Mouse (Mus musculus): ENCODE data around the gene Gm5617. TPM values are rescaled to one million over a fixed set of nuclear protein-coding genes. Genes with fewer than 3 reads are reported as not detected.

Gm5617 gene
- total and polyA plus RNA-seq, 2 experiments = 29.4 to 82.8 TPM

DNA sequence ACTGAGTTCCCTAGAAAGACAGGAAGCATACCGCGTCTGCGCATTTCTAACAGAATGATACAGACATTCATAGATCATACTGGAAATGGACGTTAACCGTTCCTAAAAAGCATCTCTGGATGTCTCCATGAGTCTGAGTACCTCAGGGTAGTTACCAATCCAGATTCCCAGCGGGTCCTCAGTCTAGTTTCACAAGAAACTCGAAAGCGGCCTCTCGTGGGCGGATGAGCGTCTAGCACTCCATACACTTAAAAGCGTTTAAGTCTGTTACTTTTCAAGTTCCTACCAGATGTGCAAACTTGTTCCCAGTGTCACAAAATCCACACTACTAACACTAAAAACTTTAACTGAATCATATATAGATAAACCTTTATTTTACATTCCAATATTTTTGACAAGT lies 22.1 kb upstream of the Gm5617 start:
- DNase-seq (ENCODE audit: extremely low read depth, low read depth, low spot score) = no peak
- TF ChIP-seq POLR2A (IDR thresholded peaks at IDR 0.05; ENCODE audit: extremely low read depth, insufficient read depth, low read length) (no peak), CTCF (IDR thresholded peaks at IDR 0.05; ENCODE audit: low read depth, low read length) (no peak)
- H3K4me1 ChIP-seq (ENCODE audit: control insufficient read depth, insufficient read depth, low read length) = no peaks in the 10 kb centered on the region; the same call in none of the 2 replicates
- H3K9ac ChIP-seq (ENCODE audit: low read depth, low read length) = no peak overlapping the region
- peaks cover 42% of the 10 kb centered on the region for H3K36me3 ChIP-seq (ENCODE audit: control insufficient read depth, insufficient read depth, low read length)
- H3K79me2 ChIP-seq (ENCODE audit: control insufficient read depth, insufficient read depth, low read length) = no peaks in the 10 kb centered on the region
- no peak overlapping the region for H3K27ac ChIP-seq (replicated peaks; ENCODE audit: insufficient read depth, low read depth, low read length)
- 92% methylated on average over 12 of the region's 12 CpGs for WGBS
- no peaks in the 10 kb centered on the region for H3K27me3 ChIP-seq (ENCODE audit: control insufficient read depth, insufficient read depth, low read length)
- H3K4me3 ChIP-seq (ENCODE audit: insufficient read depth, low read depth, low read length) = no peak overlapping the region

DNA sequence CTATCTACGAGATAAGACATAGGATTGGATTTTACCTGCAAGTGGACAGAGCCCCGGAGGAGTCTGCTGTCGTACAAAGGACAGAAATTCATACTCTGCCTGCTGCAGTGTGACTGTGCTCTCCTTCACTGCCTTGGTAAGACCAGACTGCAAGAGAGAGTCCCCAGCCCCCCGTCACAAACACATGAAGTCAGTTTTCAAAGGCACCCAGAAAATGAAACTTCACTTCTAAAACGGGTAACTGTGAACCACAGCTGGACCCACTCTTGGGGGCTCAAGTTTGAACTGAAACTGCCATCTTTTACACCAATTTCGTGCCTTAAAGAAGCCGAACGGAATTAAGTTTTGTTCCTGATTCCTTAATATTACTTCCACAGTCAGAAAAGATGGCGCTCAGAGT lies 20.9 kb upstream of the Gm5617 start:
- WGBS = 95% methylated on average over 9 of the region's 9 CpGs
- DNase-seq (ENCODE audit: extremely low read depth, low read depth, low spot score) = no peak
- no peak for TF ChIP-seq POLR2A (IDR thresholded peaks at IDR 0.05; ENCODE audit: extremely low read depth, insufficient read depth, low read length)
- TF ChIP-seq CTCF (IDR thresholded peaks at IDR 0.05; ENCODE audit: low read depth, low read length) = no peak
- no peak overlapping the region for H3K9ac ChIP-seq (ENCODE audit: low read depth, low read length)
- no peaks in the 10 kb centered on the region for H3K27me3 ChIP-seq (ENCODE audit: control insufficient read depth, insufficient read depth, low read length)
- H3K79me2 ChIP-seq (ENCODE audit: control insufficient read depth, insufficient read depth, low read length) = no peaks in the 10 kb centered on the region
- H3K27ac ChIP-seq (replicated peaks; ENCODE audit: insufficient read depth, low read depth, low read length) = no peak overlapping the region
- no peak overlapping the region for H3K4me3 ChIP-seq (ENCODE audit: insufficient read depth, low read depth, low read length)
- peaks cover under 1% of the 10 kb centered on the region for H3K4me1 ChIP-seq (ENCODE audit: control insufficient read depth, insufficient read depth, low read length)
- H3K36me3 ChIP-seq (ENCODE audit: control insufficient read depth, insufficient read depth, low read length) = peaks cover 34% of the 10 kb centered on the region

DNA sequence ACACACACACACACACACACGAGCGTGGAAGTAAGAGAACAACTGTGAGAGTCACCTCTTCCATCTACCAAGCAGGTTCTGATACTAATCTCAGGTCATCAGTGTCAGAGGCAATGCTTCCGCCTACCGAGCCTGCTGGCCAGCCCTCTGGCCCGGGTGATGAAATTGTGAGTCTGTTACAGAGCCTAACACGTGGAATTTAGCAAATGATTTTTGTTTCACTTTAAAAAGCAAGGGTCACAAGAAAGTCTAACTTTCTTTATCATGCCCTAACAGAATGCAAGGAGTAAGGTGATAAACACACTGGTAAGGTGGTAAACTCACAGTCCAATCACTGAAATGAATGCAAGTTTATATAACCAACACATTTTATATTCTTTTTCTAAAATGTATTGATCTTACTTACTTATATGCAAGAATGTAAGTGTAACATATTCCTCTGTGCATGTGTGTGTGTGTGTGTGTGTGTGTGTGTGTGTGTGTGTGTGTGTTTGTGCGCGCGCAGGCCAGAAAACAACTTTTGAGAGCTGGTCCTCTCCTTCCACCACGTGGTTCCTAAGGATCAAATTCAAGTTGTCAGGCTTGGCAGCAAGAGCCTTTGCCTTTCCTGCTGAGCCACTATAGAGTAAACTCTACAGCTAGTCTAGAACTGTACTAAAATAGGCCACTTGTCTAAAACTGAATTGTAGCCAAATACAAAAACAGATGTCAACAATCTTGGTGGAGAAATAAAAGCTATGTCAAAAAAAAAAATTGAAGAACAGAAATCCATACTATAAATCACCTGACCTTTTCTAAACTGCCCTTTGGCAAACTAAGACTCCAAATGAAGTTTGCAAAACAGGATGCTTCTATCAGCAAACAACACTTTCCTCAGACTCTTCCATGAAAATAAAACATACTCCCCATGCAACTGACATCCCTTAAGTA lies 18.7 kb upstream of the Gm5617 start:
- TF ChIP-seq CTCF (IDR thresholded peaks at IDR 0.05; ENCODE audit: low read depth, low read length) (no peak), POLR2A (IDR thresholded peaks at IDR 0.05; ENCODE audit: extremely low read depth, insufficient read depth, low read length) (no peak)
- no peak overlapping the region for H3K9ac ChIP-seq (ENCODE audit: low read depth, low read length)
- H3K4me3 ChIP-seq (ENCODE audit: insufficient read depth, low read depth, low read length) = no peak overlapping the region
- H3K27me3 ChIP-seq (ENCODE audit: control insufficient read depth, insufficient read depth, low read length) = no peaks in the 10 kb centered on the region
- 64% methylated on average over 10 of the region's 10 CpGs for WGBS
- peaks cover 4% of the 10 kb centered on the region; the same call in 1 of the 2 replicates for H3K79me2 ChIP-seq (ENCODE audit: control insufficient read depth, insufficient read depth, low read length)
- peaks cover 27% of the 10 kb centered on the region for H3K36me3 ChIP-seq (ENCODE audit: control insufficient read depth, insufficient read depth, low read length)
- H3K27ac ChIP-seq (replicated peaks; ENCODE audit: insufficient read depth, low read depth, low read length) = no peak overlapping the region
- H3K4me1 ChIP-seq (ENCODE audit: control insufficient read depth, insufficient read depth, low read length) = peaks cover 8% of the 10 kb centered on the region
- peak; percentile 56 for DNase-seq (ENCODE audit: extremely low read depth, low read depth, low spot score)

DNA sequence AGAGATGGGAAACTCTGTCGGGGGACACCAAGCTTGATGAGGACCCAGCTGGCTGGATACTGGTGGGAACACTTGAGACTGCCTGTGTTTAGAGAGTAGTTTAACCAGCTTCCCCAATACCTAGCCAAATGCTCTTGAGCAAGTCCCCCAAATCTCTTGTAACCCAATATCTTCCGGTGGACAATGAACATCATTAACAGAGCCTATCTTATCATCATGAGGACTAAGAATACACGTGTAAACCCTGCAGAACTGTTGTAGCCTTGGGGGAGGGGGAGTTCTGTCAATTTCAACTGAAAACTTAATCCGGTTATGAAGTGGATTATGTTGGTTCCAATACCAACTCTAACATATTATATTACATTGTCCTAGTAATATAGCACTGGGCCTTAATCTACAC lies 16.4 kb upstream of the Gm5617 start:
- Histone ChIP-seq H3K27me3 (ENCODE audit: control insufficient read depth, insufficient read depth, low read length) (no peaks in the 10 kb centered on the region), H3K4me3 (ENCODE audit: insufficient read depth, low read depth, low read length) (no peak overlapping the region), H3K79me2 (ENCODE audit: control insufficient read depth, insufficient read depth, low read length) (peaks cover 4% of the 10 kb centered on the region; the same call in 1 of the 2 replicates), H3K4me1 (ENCODE audit: control insufficient read depth, insufficient read depth, low read length) (peaks cover 8% of the 10 kb centered on the region), H3K9ac (ENCODE audit: low read depth, low read length) (no peak overlapping the region), H3K27ac (replicated peaks; ENCODE audit: insufficient read depth, low read depth, low read length) (no peak overlapping the region), H3K36me3 (ENCODE audit: control insufficient read depth, insufficient read depth, low read length) (peaks cover 18% of the 10 kb centered on the region)
- WGBS = 94% methylated on average over 4 of the region's 4 CpGs
- no peak for DNase-seq (ENCODE audit: extremely low read depth, low read depth, low spot score)
- TF ChIP-seq CTCF (IDR thresholded peaks at IDR 0.05; ENCODE audit: low read depth, low read length) (no peak), POLR2A (IDR thresholded peaks at IDR 0.05; ENCODE audit: extremely low read depth, insufficient read depth, low read length) (no peak)

DNA sequence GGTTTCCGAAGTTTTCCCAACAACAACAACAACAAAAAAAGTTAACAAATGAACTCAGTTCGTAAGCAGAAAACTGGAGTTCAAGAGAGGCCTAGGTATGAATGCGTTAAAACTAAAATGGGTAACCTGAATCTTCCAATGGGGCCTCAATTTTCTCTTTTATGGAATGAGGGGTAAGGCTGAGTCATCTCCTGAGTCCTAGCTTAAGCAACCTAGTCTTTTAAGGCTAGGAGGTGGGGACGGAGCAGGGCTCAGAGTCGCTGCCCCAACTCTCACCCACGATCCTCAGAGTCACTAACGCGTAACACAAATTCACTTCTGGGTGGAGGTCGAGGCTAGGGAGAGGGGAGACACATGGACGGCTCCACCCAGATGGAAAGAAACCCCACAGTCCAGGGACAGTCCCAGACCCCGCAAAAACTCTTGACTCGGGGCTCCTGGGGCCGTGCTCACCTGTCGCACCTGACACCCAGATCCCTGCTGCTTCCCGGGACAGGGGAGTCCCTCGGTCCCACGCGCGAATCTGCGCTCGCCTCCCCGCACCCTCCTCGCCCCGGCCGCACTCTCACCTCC lies 15.3 kb upstream of the Gm5617 start:
- Histone ChIP-seq H3K79me2 (ENCODE audit: control insufficient read depth, insufficient read depth, low read length) (peaks cover 4% of the 10 kb centered on the region; the same call in 1 of the 2 replicates), H3K36me3 (ENCODE audit: control insufficient read depth, insufficient read depth, low read length) (peaks cover 8% of the 10 kb centered on the region), H3K27ac (replicated peaks; ENCODE audit: insufficient read depth, low read depth, low read length) (peak overlapping the region; percentile 55), H3K4me3 (ENCODE audit: insufficient read depth, low read depth, low read length) (peak overlapping the region; percentile 92), H3K4me1 (ENCODE audit: control insufficient read depth, insufficient read depth, low read length) (peaks cover 8% of the 10 kb centered on the region), H3K9ac (ENCODE audit: low read depth, low read length) (peak overlapping the region; percentile 91), H3K27me3 (ENCODE audit: control insufficient read depth, insufficient read depth, low read length) (no peaks in the 10 kb centered on the region)
- TF ChIP-seq POLR2A (IDR thresholded peaks at IDR 0.05; ENCODE audit: extremely low read depth, insufficient read depth, low read length) = no peak
- TF ChIP-seq CTCF (IDR thresholded peaks at IDR 0.05; ENCODE audit: low read depth, low read length) = no peak
- WGBS = 6% methylated on average over 25 of the region's 25 CpGs
- DNase-seq (ENCODE audit: extremely low read depth, low read depth, low spot score) = peak; percentile 15

All from liver, adult 2 months (tissue).